Mouse (Mus musculus): ENCODE measurements at regions not wholly inside any gene's neighbourhood (a gene's known extent, or its start where the extent isn't known, plus 50 kb on each side); places are given as distances from the start of the nearest gene placed in this dataset.

GRCm38 (mm10) chr6:117104047-117104446 lies 64.3 kb upstream of the Cxcl12 start:
- intact Hi-C loops (cut with DNase I): no loop called here
- peak; percentile 46 for DNase-seq

GRCm38 (mm10) chr6:117104463-117104862 lies 63.9 kb upstream of the Cxcl12 start:
- no peak for DNase-seq
- intact Hi-C loops (cut with DNase I): no loop called here

GRCm38 (mm10) chr6:117105182-117105589 lies 63.1 kb upstream of the Cxcl12 start:
- intact Hi-C loops (cut with DNase I): no loop called here

GRCm38 (mm10) chr6:117110291-117110690 lies 58.0 kb upstream of the Cxcl12 start:
- intact Hi-C loops (cut with DNase I): no loop called here
- no peak for DNase-seq

More at GRCm38 (mm10) chr6:117105182-117105589, 63.1 kb upstream of the Cxcl12 start:
- DNase-seq: peak; percentile 84

- intact Hi-C loops (cut with DNase I): no loop called here
- DNase-seq: no peak
Observed at GRCm38 (mm10) chr6:117114859-117115258, 53.5 kb upstream of the Cxcl12 start.

- no peak for DNase-seq
- intact Hi-C loops (cut with DNase I): no loop called here
Observed at GRCm38 (mm10) chr6:117118081-117118480, 50.3 kb upstream of the Cxcl12 start.
